Comparison of ENCODE assay signal across 18 mouse cellular contexts in the genomic region with DNA sequence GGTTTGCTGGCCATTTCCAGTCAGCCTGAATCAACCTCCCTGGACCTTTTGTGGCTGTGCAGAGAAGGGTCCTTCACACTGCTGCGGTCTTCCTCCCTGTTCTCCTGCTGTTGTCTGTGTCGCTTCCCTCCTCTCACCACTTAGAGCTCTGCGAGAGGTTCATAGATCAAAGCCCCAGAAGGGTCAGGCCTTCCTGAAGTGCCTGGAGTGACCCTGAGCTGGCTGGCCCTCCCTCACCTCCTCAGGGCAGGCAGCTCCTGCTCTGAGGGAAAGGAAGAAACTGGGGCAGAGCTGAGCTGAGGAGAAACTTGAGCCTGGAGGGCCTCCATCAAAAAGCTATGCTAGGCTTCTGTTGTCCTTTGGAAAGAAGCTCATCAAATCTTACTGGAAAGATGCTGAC. TPM values are rescaled to one million over a fixed set of nuclear protein-coding genes. Genes with fewer than 3 reads are reported as not detected.
DNase-seq lines count a peak whose midpoint lies in the region; ATAC-seq and TF ChIP-seq lines count a peak whose summit lies in the region.
"Had no signal": no experiment of that assay in that cellular context is flagged by ENCODE, and none has a peak within 500 bp of the region (broad histone marks: within the 10 kb centered on the region; RNA-seq: fewer than 3 reads in every experiment).

No protein-coding gene starts in this region.

- H3K9me3 ChIP-seq in forebrain, embryonic 10.5 days, result no peaks in the 10 kb centered on the region
- H3K9me3 ChIP-seq in forebrain, postnatal 0 days (ENCODE audit: low read length), result no peaks in the 10 kb centered on the region
- H3K9me3 ChIP-seq in midbrain, embryonic 10.5 days (replicated peaks), result no peaks in the 10 kb centered on the region
- H3K9me3 ChIP-seq in midbrain, embryonic 11.5 days (ENCODE audit: control insufficient read depth, low read length), result no peaks in the 10 kb centered on the region
- H3K9me3 ChIP-seq in embryonic facial prominence, embryonic 12.5 days, result no peaks in the 10 kb centered on the region
- H3K9me3 ChIP-seq in limb, embryonic 12.5 days, result no peaks in the 10 kb centered on the region
- H3K9me3 ChIP-seq: forebrain, embryonic 15.5 days; hindbrain, embryonic 12.5 days; liver, embryonic 12.5 days had no signal

- ATAC-seq in forebrain, postnatal 0 days, result no peak
- no peak for ATAC-seq in midbrain, embryonic 11.5 days (ENCODE audit: low FRiP score)
- no peak for ATAC-seq in embryonic facial prominence, embryonic 12.5 days (ENCODE audit: insufficient number of reproducible peaks, insufficient read depth, low FRiP score, low TSS enrichment)
- no peak for ATAC-seq in limb, embryonic 12.5 days (ENCODE audit: insufficient number of reproducible peaks, insufficient read depth, low FRiP score, low TSS enrichment, low read depth)
- ATAC-seq: forebrain, embryonic 15.5 days; liver, embryonic 12.5 days had no signal

- H3K4me2 ChIP-seq in forebrain, postnatal 0 days (ENCODE audit: low read depth), result no peak overlapping the region
- no peak overlapping the region for H3K4me2 ChIP-seq in midbrain, embryonic 11.5 days
- H3K4me2 ChIP-seq in embryonic facial prominence, embryonic 12.5 days (replicated peaks), result no peak overlapping the region
- H3K4me2 ChIP-seq in limb, embryonic 12.5 days, result no peak overlapping the region
- H3K4me2 ChIP-seq: forebrain, embryonic 15.5 days; hindbrain, embryonic 12.5 days; liver, embryonic 12.5 days; lung, embryonic 14.5 days had no signal

- peaks cover 72% of the 10 kb centered on the region for H3K4me1 ChIP-seq in forebrain, embryonic 10.5 days
- 0 out of 2 replicates have a peak, but pooled peaks cover 1% of the 10 kb centered on the region for H3K4me1 ChIP-seq in forebrain, postnatal 0 days (ENCODE audit: insufficient read depth)
- peaks cover 68% of the 10 kb centered on the region for H3K4me1 ChIP-seq in midbrain, embryonic 10.5 days
- H3K4me1 ChIP-seq in midbrain, embryonic 11.5 days (ENCODE audit: control insufficient read depth, insufficient read depth, low read length), result peaks cover 7% of the 10 kb centered on the region; the same call in 1 of the 2 replicates
- H3K4me1 ChIP-seq in embryonic facial prominence, embryonic 12.5 days, result peaks cover 27% of the 10 kb centered on the region
- H3K4me1 ChIP-seq in limb, embryonic 12.5 days (replicated peaks), result peaks cover 39% of the 10 kb centered on the region
- H3K4me1 ChIP-seq: liver, embryonic 12.5 days had no signal

- H3K27me3 ChIP-seq in forebrain, embryonic 10.5 days (ENCODE audit: poor library complexity, severe bottlenecking), result no peaks in the 10 kb centered on the region
- no peaks in the 10 kb centered on the region for H3K27me3 ChIP-seq in forebrain, postnatal 0 days (ENCODE audit: insufficient read depth, low read length)
- no peaks in the 10 kb centered on the region for H3K27me3 ChIP-seq in midbrain, embryonic 10.5 days (ENCODE audit: low read depth, poor library complexity, severe bottlenecking)
- no peaks in the 10 kb centered on the region for H3K27me3 ChIP-seq in midbrain, embryonic 11.5 days (ENCODE audit: control insufficient read depth, insufficient read depth, low read length)
- H3K27me3 ChIP-seq in embryonic facial prominence, embryonic 12.5 days, result no peaks in the 10 kb centered on the region
- no peaks in the 10 kb centered on the region for H3K27me3 ChIP-seq in limb, embryonic 12.5 days
- H3K27me3 ChIP-seq: forebrain, embryonic 15.5 days; hindbrain, embryonic 12.5 days; liver, embryonic 12.5 days had no signal

- TF ChIP-seq CTCF in forebrain, postnatal 0 days (IDR thresholded peaks at IDR 0.05; ENCODE audit: low read depth), result no peak

- H3K9ac ChIP-seq in forebrain, postnatal 0 days, result no peak overlapping the region
- H3K9ac ChIP-seq in midbrain, embryonic 11.5 days (ENCODE audit: low read length), result no peak overlapping the region
- 0 out of 2 replicates have a peak overlapping the region, but pooled peaks have one; percentile 16 for H3K9ac ChIP-seq in embryonic facial prominence, embryonic 12.5 days
- no peak overlapping the region for H3K9ac ChIP-seq in limb, embryonic 12.5 days (replicated peaks)
- H3K9ac ChIP-seq: forebrain, embryonic 15.5 days; hindbrain, embryonic 12.5 days; liver, embryonic 12.5 days; lung, embryonic 14.5 days had no signal

- peaks cover 15% of the 10 kb centered on the region for H3K36me3 ChIP-seq in forebrain, embryonic 10.5 days (replicated peaks)
- no peaks in the 10 kb centered on the region for H3K36me3 ChIP-seq in forebrain, postnatal 0 days (ENCODE audit: insufficient read depth)
- H3K36me3 ChIP-seq in midbrain, embryonic 10.5 days, result peaks cover 20% of the 10 kb centered on the region; the same call in 1 of the 2 replicates
- no peaks in the 10 kb centered on the region for H3K36me3 ChIP-seq in midbrain, embryonic 11.5 days (ENCODE audit: control insufficient read depth, insufficient read depth, low read length)
- no peaks in the 10 kb centered on the region for H3K36me3 ChIP-seq in embryonic facial prominence, embryonic 12.5 days
- H3K36me3 ChIP-seq in limb, embryonic 12.5 days, result no peaks in the 10 kb centered on the region
- H3K36me3 ChIP-seq: forebrain, embryonic 15.5 days; hindbrain, embryonic 12.5 days; liver, embryonic 12.5 days had no signal

- DNase-seq in forebrain, embryonic 10.5 days (ENCODE audit: extremely low spot score, low spot score), result no peak
- no peak for DNase-seq in forebrain, postnatal 0 days
- no peak for DNase-seq in midbrain, embryonic 10.5 days (ENCODE audit: low spot score)
- DNase-seq in midbrain, embryonic 11.5 days (ENCODE audit: low spot score, missing footprints), result no peak
- no peak for DNase-seq in cerebellum, postnatal 36 days
- no peak for DNase-seq in yolk sac, embryonic 10.5 days (ENCODE audit: low spot score)
- DNase-seq: B cell, adult 2 months; cerebellum, postnatal 10 days; gastrocnemius, postnatal 36 days; kidney, postnatal 14 days; lung, postnatal 36 days had no signal

- H3K27ac ChIP-seq in forebrain, embryonic 10.5 days, result peak overlapping the region; percentile 58
- H3K27ac ChIP-seq in forebrain, postnatal 0 days (ENCODE audit: low read depth, low read length), result no peak overlapping the region
- H3K27ac ChIP-seq in midbrain, embryonic 10.5 days (replicated peaks), result peak overlapping the region; percentile 38; the same call in 1 of the 2 replicates
- no peak overlapping the region for H3K27ac ChIP-seq in midbrain, embryonic 11.5 days (ENCODE audit: low read depth, low read length)
- H3K27ac ChIP-seq in embryonic facial prominence, embryonic 12.5 days, result no peak overlapping the region
- H3K27ac ChIP-seq in limb, embryonic 12.5 days, result peak overlapping the region; percentile 47; the same call in 1 of the 2 replicates
- H3K27ac ChIP-seq: forebrain, embryonic 15.5 days; hindbrain, embryonic 12.5 days; liver, embryonic 12.5 days; stomach, postnatal 0 days had no signal

- WGBS in forebrain, embryonic 10.5 days, result 12% methylated on average over 3 of the region's 3 CpGs
- 41% methylated on average over 3 of the region's 3 CpGs for WGBS in forebrain, postnatal 0 days
- WGBS in midbrain, embryonic 10.5 days, result 8% methylated on average over 3 of the region's 3 CpGs
- WGBS in midbrain, embryonic 11.5 days, result 11% methylated on average over 3 of the region's 3 CpGs
- 30% methylated on average over 3 of the region's 3 CpGs for WGBS in embryonic facial prominence, embryonic 12.5 days
- 18% methylated on average over 3 of the region's 3 CpGs for WGBS in limb, embryonic 12.5 days

- no peak overlapping the region for H3K4me3 ChIP-seq in forebrain, embryonic 10.5 days
- no peak overlapping the region for H3K4me3 ChIP-seq in forebrain, postnatal 0 days (ENCODE audit: low read depth, low read length)
- H3K4me3 ChIP-seq in midbrain, embryonic 10.5 days, result no peak overlapping the region
- H3K4me3 ChIP-seq in midbrain, embryonic 11.5 days (ENCODE audit: low read depth, low read length), result no peak overlapping the region
- no peak overlapping the region for H3K4me3 ChIP-seq in embryonic facial prominence, embryonic 12.5 days
- H3K4me3 ChIP-seq in limb, embryonic 12.5 days (replicated peaks), result no peak overlapping the region
- H3K4me3 ChIP-seq: forebrain, embryonic 15.5 days; hindbrain, embryonic 12.5 days; liver, embryonic 12.5 days had no signal

RNA-seq across cellular contexts. Expression of gene Lef1, which starts 45.4 kb away (rescaled TPM):
- polyA plus RNA-seq in forebrain, embryonic 10.5 days (2016; fragmentation: Nextera tagmentation; extraction: Ambion mirVana), result 48.3 and 50.7 TPM in 2 replicates
- total RNA-seq in forebrain, postnatal 0 days (2014; rRNA removed), result 6.6 and 12.1 TPM in 2 replicates
- polyA plus RNA-seq in forebrain, postnatal 0 days (2015; fragmentation: Nextera tagmentation; extraction: Ambion mirVana), result 9.3 and 15.3 TPM in 2 replicates
- 58.4 and 60.6 TPM in 2 replicates for polyA plus RNA-seq in midbrain, embryonic 10.5 days (2016; fragmentation: Nextera tagmentation; extraction: Ambion mirVana)
- polyA plus RNA-seq in midbrain, embryonic 11.5 days (2014; fragmentation: Nextera tagmentation; extraction: Ambion mirVana), result 66.9 and 67.7 TPM in 2 replicates
- 107 TPM in 2 replicates for polyA plus RNA-seq in embryonic facial prominence, embryonic 12.5 days (2016; fragmentation: Nextera tagmentation; extraction: Ambion mirVana)
- polyA plus RNA-seq in limb, embryonic 12.5 days (2016; fragmentation: Nextera tagmentation; extraction: Ambion mirVana), result 59.4 and 60.5 TPM in 2 replicates

Comparison
In these comparisons a context has a peak if more than half of its experiments do, and no peak if none do; other contexts are left out.
1. H3K27ac ChIP-seq: peak in forebrain, embryonic 10.5 days (single experiment), midbrain, embryonic 10.5 days (single experiment) and limb, embryonic 12.5 days (single experiment); none in forebrain, postnatal 0 days (single experiment), midbrain, embryonic 11.5 days (single experiment) and embryonic facial prominence, embryonic 12.5 days (single experiment).